Comparison of ENCODE assay signal across 18 mouse cellular contexts in the genomic region with DNA sequence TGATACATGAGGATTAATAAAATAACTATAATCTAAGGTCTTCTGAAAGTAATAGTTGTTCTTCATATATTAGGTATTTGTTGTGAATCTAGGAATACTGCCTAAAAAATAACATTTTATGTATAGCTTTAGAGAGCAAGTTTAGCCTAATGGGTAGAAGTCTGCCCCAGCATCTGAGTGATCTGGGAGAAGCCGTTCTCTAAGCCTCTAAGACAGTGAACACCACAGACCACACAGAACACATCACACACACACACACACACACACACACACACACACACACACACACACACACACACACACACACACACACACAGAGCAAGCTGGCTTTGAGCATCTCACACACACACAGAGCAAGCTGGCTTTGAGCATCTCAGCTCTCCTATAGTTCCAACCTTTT.
"Had no signal": no experiment of that assay in that cellular context is flagged by ENCODE, and none has a peak within 500 bp of the region (broad histone marks: within the 10 kb centered on the region; RNA-seq: fewer than 3 reads in every experiment).

No protein-coding gene starts in this region.

- H3K27ac ChIP-seq: liver, embryonic 13.5 days; liver, embryonic 15.5 days; lung, embryonic 15.5 days; macrophage; neural tube, embryonic 12.5 days; stomach, embryonic 15.5 days; stomach, postnatal 0 days had no signal

- H3K4me1 ChIP-seq: liver, embryonic 13.5 days; liver, embryonic 15.5 days; lung, embryonic 15.5 days; megakaryocyte, embryonic 14.5 days; neural tube, embryonic 12.5 days; stomach, embryonic 15.5 days had no signal

- DNase-seq: liver, embryonic 13.5 days; liver, postnatal 0 days; lung, adult 2 months; lung, postnatal 14 days; lung, postnatal 36 days; right cerebral cortex, postnatal 14 days; thymus, adult 2 months; thymus, postnatal 25 days; thymus, postnatal 4 days had no signal

- H3K9ac ChIP-seq: liver, embryonic 13.5 days; liver, embryonic 15.5 days; liver, postnatal 0 days; lung, embryonic 15.5 days; neural tube, embryonic 12.5 days; stomach, embryonic 15.5 days had no signal

- H3K36me3 ChIP-seq: liver, embryonic 13.5 days; liver, embryonic 15.5 days; lung, embryonic 15.5 days; neural tube, embryonic 12.5 days; stomach, embryonic 15.5 days had no signal

- H3K4me3 ChIP-seq: liver, embryonic 13.5 days; liver, embryonic 15.5 days; lung, embryonic 15.5 days; megakaryocyte, embryonic 14.5 days; neural tube, embryonic 12.5 days; stomach, embryonic 15.5 days had no signal

- H3K9me3 ChIP-seq: liver, embryonic 13.5 days; liver, embryonic 15.5 days; lung, embryonic 15.5 days; megakaryocyte, embryonic 14.5 days; neural tube, embryonic 12.5 days; stomach, embryonic 15.5 days had no signal

- H3K4me2 ChIP-seq: liver, embryonic 11.5 days; liver, embryonic 13.5 days; liver, embryonic 15.5 days; lung, embryonic 15.5 days; neural tube, embryonic 12.5 days; stomach, embryonic 15.5 days had no signal

- ATAC-seq: liver, postnatal 0 days; lung, postnatal 0 days had no signal

- H3K27me3 ChIP-seq: liver, embryonic 13.5 days; liver, embryonic 15.5 days; lung, embryonic 15.5 days; megakaryocyte, embryonic 14.5 days; neural tube, embryonic 12.5 days; stomach, embryonic 15.5 days had no signal
